Mouse (Mus musculus) liver, embryonic 14.5 days (tissue): ENCODE data around the gene Ticam1.

Source experiments
- CTCF ChIP-seq: IDR thresholded peaks from 2 replicates; pipeline ENCODE4 v1.5.1; 2016; ENCODE audit warnings: antibody characterized with exemption, low read depth, control low read depth
- EP300 ChIP-seq: IDR thresholded peaks from 2 replicates; pipeline ENCODE4 v1.6.1; 2016; ENCODE audit warnings: antibody characterized with exemption, low read depth

- TF ChIP-seq EP300: no peak
- no peak for TF ChIP-seq CTCF
These were observed 13.9 kb downstream of the Ticam1 start for GRCm38 (mm10) chr17:56262645-56263094.
